Mouse (Mus musculus) spleen, adult 2 months (tissue): ENCODE data around the gene Vkorc1. TPM values are rescaled to one million over a fixed set of nuclear protein-coding genes. Genes with fewer than 3 reads are reported as not detected.

Experiments used
- DNase-seq, 2 experiments: peaks; one replicate each; pipeline versions ENCODE4 v3.0.0 to v3.0.0-alpha.2; 2012 to 2021; ENCODE audit warnings: low spot score in 2 of 2, low read depth in 1 of 2
- H3K27ac ChIP-seq: fragments of 200-500 bp; 2 replicates; pipeline ENCODE4 v1.5.1; 2012; ENCODE audit warnings: low read length, inconsistent platforms; ENCODE audit not compliant: insufficient read depth
- H3K27me3 ChIP-seq: fragments of 200-500 bp; 2 replicates; pipeline ENCODE4 v1.6.1; 2012; ENCODE audit warnings: mild to moderate bottlenecking, moderate library complexity, low read length, inconsistent platforms; ENCODE audit not compliant: control insufficient read depth, insufficient read depth
- H3K36me3 ChIP-seq: fragments of 200-500 bp; 2 replicates; pipeline ENCODE4 v1.6.1; 2012; ENCODE audit warnings: mild to moderate bottlenecking, low read length, inconsistent platforms; ENCODE audit not compliant: control insufficient read depth, insufficient read depth
- H3K4me1 ChIP-seq: fragments of 200-500 bp; 2 replicates; pipeline ENCODE4 v1.6.1; 2011; ENCODE audit warnings: inconsistent platforms; ENCODE audit not compliant: control insufficient read depth, insufficient read depth, insufficient read length
- H3K4me3 ChIP-seq: fragments of 200-500 bp; 2 replicates; pipeline ENCODE4 v1.5.1; 2011; ENCODE audit warnings: mild to moderate bottlenecking, inconsistent platforms; ENCODE audit not compliant: insufficient read depth, insufficient read length; ENCODE audit errors: extremely low read depth
- CTCF ChIP-seq: fragments of 200-500 bp; IDR thresholded peaks from 2 replicates; pipeline ENCODE4 v1.5.1; 2011; ENCODE audit warnings: mild to moderate bottlenecking, inconsistent platforms; ENCODE audit not compliant: insufficient read depth, insufficient read length, insufficient replicate concordance; ENCODE audit errors: extremely low read depth
- POLR2A ChIP-seq: fragments of 200-500 bp; IDR thresholded peaks from 2 replicates; pipeline ENCODE4 v1.6.1; 2011; ENCODE audit warnings: low read depth, low read length, inconsistent platforms
- WGBS: fragments of 180-500 bp; shearing (Covaris S2); methylation state at CpG from one replicate; pipeline ENCODE4 v1.1.7; 2018; 5-methylcytosine and 5-hydroxymethylcytosine counted together
- polyA plus RNA-seq: library from polyadenylated mRNA; depleted of rRNA; stranded (reverse); fragments of >200 nt; gene quantifications from 2 replicates; pipeline ENCODE4 v1.2.3, GENCODE M21; 2012

The Vkorc1 gene
- polyA plus RNA-seq, 1 experiment, result 46.1 TPM

DNA sequence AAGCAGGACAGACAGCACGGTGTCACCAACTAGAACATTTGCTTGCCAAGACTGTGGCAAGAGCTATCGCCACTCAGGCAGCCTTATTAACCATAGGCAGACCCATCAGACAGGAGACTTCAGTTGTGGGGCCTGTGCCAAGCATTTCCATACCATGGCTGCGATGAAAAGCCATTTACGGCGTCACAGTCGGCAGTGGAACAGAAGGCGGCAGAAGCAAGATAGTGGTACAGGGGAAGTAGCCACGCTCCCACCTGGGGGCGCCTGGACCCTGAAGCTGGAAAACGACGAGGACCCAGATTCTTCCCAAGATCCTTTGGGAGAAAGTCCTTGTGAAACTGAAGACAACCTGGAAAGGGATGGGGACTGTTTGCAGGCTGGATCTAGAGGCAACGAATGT is 15.0 kb downstream of the Vkorc1 start:
- Histone ChIP-seq H3K4me1 (peaks cover 3% of the 10 kb centered on the region; the same call in 1 of the 2 replicates), H3K27me3 (no peaks in the 10 kb centered on the region), H3K27ac (no peak overlapping the region), H3K4me3 (no peak overlapping the region), H3K36me3 (peaks cover 46% of the 10 kb centered on the region)
- TF ChIP-seq POLR2A, result no peak
- no peak for TF ChIP-seq CTCF
- DNase-seq, result no peak
- 95% methylated on average over 12 of the region's 12 CpGs for WGBS

DNA sequence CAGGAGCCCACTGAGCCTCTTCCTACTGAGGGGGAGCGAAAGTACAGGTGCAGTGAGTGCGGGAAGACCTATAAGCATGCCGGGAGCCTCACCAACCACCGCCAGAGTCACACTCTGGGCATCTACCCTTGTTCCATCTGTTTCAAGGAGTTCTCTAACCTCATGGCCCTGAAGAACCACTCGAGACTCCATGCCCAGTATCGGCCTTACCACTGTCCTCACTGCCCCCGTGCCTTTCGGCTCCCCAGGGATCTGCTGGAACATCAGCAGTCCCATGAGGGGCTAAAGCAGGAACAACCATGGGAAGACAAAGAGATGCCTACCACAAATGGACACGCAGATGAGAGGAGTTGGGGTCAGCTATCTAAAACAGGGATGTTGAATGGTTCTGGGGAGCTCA is 16.1 kb downstream of the Vkorc1 start:
- peaks cover 8% of the 10 kb centered on the region; the same call in 1 of the 2 replicates for H3K4me1 ChIP-seq
- H3K27me3 ChIP-seq, result no peaks in the 10 kb centered on the region
- TF ChIP-seq CTCF (no peak), POLR2A (no peak)
- no peak overlapping the region for H3K4me3 ChIP-seq
- DNase-seq, result no peak
- H3K27ac ChIP-seq, result no peak overlapping the region
- peaks cover 44% of the 10 kb centered on the region for H3K36me3 ChIP-seq
- 99% methylated on average over 9 of the region's 9 CpGs for WGBS

DNA sequence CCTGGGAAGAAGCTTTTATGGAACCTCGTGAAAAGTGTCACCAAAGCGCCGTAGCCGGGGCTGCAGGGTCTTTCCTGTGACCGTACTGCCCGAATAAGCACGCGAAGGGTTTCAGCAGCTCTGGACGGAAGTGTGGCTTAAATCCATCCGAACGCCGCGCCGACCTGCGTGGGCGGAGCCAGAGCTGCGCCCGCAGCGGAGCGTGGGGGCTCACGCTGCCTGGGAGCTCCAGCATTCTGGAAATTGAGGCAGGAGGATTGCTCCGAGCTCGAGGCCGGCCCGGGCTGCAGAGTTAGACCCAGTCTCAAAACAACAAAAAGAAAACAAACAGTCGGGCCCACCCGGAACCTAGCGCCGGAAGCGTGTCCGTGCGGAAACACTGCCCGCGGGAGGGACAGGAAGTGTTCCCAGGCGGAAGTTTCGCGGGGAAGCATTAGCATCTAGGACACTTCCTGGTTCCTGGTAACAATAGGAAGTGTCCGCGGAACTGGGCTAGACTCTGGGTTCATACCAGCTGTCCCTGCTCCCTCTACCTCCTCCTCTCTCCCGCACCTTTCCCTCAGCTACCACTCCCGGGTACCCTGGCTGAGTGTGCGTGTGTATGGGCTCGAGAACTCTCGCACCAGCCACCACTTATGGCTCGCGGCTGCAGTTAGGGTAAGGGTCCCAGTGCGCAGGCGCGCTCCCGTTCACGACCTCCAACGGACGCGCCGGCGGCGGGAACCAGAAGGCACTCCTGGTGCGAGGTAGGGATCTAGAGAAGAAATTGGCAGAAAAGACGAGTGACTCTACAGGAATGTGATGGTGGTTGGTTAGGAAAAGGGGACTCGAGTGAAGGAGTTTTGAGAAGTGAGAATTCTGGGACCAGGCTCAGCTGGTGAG is 18.7 kb downstream of the Vkorc1 start, which contains the start of gene Zfp668:
Gene Zfp668, minus strand, starts transcription at position 362 of the 882 bp plus-strand sequence.
- Histone ChIP-seq H3K27ac (peak within 1 kb of the TSS; percentile 98), H3K4me1 (peaks cover 12% of the 10 kb centered on the region; the same call in 1 of the 2 replicates), H3K27me3 (no peaks in the 10 kb centered on the region), H3K4me3 (peak within 1 kb of the TSS; percentile 80), H3K36me3 (peaks cover 27% of the 10 kb centered on the region)
- WGBS, result under 1% methylated on average over 60 of the region's 60 CpGs
- no peak for TF ChIP-seq CTCF
- peak; percentile 51; the same call in 1 of the 2 replicates for TF ChIP-seq POLR2A
- peak; percentile 83 to 86 for DNase-seq

DNA sequence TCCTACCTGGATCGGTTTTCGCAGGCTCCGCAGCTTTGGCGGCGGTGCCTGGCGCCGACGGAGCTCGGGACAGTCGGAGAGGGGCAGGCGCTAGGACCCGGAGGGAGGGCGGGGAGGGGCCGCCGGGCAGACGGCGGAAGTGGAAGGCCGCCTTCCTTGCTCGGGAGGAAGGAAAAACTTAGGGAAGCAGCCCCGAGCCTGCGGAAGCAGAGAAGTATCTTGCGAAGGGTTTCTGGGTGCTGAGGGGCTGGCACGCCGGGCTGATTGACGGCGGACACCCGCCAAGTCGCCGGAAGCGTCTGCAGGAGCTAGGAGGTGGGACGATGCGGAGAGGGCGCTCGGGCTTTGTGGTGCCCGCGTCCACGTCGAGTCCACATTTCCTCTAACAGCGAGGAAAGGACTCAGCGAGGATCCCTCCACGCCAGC is 19.4 kb downstream of the Vkorc1 start, which contains the start of gene Zfp646:
Gene Zfp646, plus strand, starts transcription at position 181 of the 426 bp plus-strand sequence.
- peak; percentile 66 to 68 for DNase-seq
- H3K27me3 ChIP-seq, result no peaks in the 10 kb centered on the region
- H3K36me3 ChIP-seq, result peaks cover 23% of the 10 kb centered on the region
- TF ChIP-seq POLR2A (peak; percentile 58), CTCF (no peak)
- peaks cover 12% of the 10 kb centered on the region; the same call in 1 of the 2 replicates for H3K4me1 ChIP-seq
- peak within 1 kb of the TSS; percentile 98 for H3K27ac ChIP-seq
- under 1% methylated on average over 40 of the region's 41 CpGs for WGBS
- H3K4me3 ChIP-seq, result peak within 1 kb of the TSS; percentile 80

DNA sequence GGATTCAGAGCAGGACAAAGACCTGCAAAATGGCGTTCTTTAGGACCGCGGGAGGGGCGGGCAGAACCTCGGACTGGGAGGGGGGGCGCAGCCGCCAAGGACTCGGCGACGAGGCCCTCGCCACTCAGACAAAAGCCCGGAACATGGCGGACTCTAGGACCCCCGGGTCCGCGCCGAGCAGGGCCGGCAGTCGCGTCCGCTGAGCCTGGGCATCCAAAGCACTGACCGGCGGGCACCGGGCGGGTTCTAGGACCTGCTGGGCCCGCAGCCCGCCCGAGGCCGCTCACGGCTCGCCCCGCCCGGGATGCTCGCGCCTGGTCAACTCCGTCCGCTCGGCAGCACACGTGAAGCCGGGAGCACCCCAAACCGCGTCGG is 19.8 kb downstream of the Vkorc1 start:
- peak; percentile 72 to 94 for DNase-seq
- peak overlapping the region; percentile 98 for H3K27ac ChIP-seq
- peaks cover 22% of the 10 kb centered on the region for H3K36me3 ChIP-seq
- H3K27me3 ChIP-seq, result no peaks in the 10 kb centered on the region
- H3K4me1 ChIP-seq, result peaks cover 12% of the 10 kb centered on the region; the same call in 1 of the 2 replicates
- peak overlapping the region; percentile 80 for H3K4me3 ChIP-seq
- under 1% methylated on average over 43 of the region's 43 CpGs for WGBS
- TF ChIP-seq CTCF, result no peak
- peak; percentile 7; the same call in 1 of the 2 replicates for TF ChIP-seq POLR2A

DNA sequence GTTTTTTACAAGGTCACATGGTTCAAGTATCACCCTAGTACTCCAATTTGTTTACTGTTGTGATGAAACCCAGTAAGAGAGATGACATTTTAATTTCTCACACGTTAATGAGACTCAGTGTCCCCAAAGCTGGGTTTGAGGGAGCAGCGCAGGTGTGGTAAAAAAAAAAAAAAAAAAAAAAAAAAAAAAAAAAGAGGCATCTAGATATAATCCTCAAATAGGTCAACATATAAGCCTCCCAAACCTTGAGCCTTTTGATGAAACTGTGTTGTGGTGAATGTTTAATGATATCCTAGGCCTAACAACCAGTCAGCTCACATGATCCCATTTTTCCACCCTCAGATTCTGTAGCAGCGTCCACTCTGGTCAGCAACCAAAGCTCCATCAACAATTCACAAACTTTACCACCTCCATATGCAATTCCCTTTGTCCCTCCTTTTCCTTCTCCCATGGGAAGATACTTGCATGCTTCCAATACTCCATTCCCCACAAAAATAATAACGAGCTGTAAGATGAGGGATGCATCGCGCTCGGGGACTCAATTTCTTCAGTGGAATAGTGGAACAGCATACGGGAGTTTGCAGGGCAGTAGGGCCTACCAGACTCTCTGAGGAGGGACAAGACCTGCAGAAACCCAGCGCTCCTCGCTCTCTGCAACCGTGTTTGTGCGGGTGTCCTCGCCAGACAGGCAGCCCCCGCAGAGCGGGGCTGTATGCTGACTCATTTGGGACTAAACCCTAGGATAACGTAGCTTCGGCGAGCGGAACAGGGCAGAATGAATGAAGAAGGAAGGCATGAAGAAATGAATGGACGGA is 20.4 kb downstream of the Vkorc1 start:
- TF ChIP-seq POLR2A (no peak), CTCF (no peak)
- Histone ChIP-seq H3K4me3 (peak overlapping the region; percentile 80), H3K27ac (peak overlapping the region; percentile 98; the same call in 1 of the 2 replicates), H3K27me3 (no peaks in the 10 kb centered on the region), H3K4me1 (peaks cover 12% of the 10 kb centered on the region; the same call in 1 of the 2 replicates), H3K36me3 (peaks cover 19% of the 10 kb centered on the region)
- WGBS, result 6% methylated on average over 20 of the region's 20 CpGs
- no peak for DNase-seq
